Mouse (Mus musculus) midbrain, embryonic 15.5 days (tissue): Measurements from ENCODE around the gene Lemd1. TPM values are rescaled to one million over a fixed set of nuclear protein-coding genes. Genes with fewer than 3 reads are reported as not detected.

ENCODE experiments used
- ATAC-seq: fragments of 200-750 bp; cut with Nextera tagmentation; replicated peaks from 2 replicates; pipeline ENCODE4 v1.8.0; 2017; ENCODE audit warnings: moderate TSS enrichment
- H3K27ac ChIP-seq: fragments of 300-500 bp; sonication (generic); 2 replicates; pipeline ENCODE4 v1.5.1; 2015; ENCODE audit warnings: mild to moderate bottlenecking, inconsistent platforms
- H3K27me3 ChIP-seq: fragments of 300-500 bp; sonication (generic); replicated peaks from 2 replicates; pipeline ENCODE4 v1.6.1; 2015; ENCODE audit warnings: inconsistent platforms
- H3K36me3 ChIP-seq: fragments of 300-500 bp; sonication (generic); replicated peaks from 2 replicates; pipeline ENCODE4 v1.6.1; 2015; ENCODE audit warnings: inconsistent platforms
- H3K4me1 ChIP-seq: fragments of 300-500 bp; sonication (generic); 2 replicates; pipeline ENCODE4 v1.6.1; 2015; ENCODE audit warnings: inconsistent platforms
- H3K4me2 ChIP-seq: fragments of 300-500 bp; sonication (generic); 2 replicates; pipeline ENCODE4 v1.6.1; 2015; ENCODE audit warnings: inconsistent platforms, mild to moderate bottlenecking, moderate library complexity
- H3K4me3 ChIP-seq: fragments of 300-500 bp; sonication (generic); 2 replicates; pipeline ENCODE4 v1.5.1; 2015; ENCODE audit warnings: mild to moderate bottlenecking, inconsistent platforms
- H3K9ac ChIP-seq: fragments of 300-500 bp; sonication (generic); 2 replicates; pipeline ENCODE4 v1.6.1; 2015; ENCODE audit warnings: mild to moderate bottlenecking, inconsistent platforms
- H3K9me3 ChIP-seq: fragments of 300-500 bp; sonication (generic); 2 replicates; pipeline ENCODE4 v1.6.1; 2016; ENCODE audit warnings: inconsistent platforms
- WGBS: fragments of 180-500 bp; shearing (Covaris S2); methylation state at CpG from one replicate; pipeline ENCODE4 v1.1.7; 2015; ENCODE audit warnings: mixed read lengths; 5-methylcytosine and 5-hydroxymethylcytosine counted together
- polyA plus RNA-seq: library from polyadenylated mRNA; unstranded; fragments of >200 nt; fragmentation: Nextera tagmentation; extraction: Ambion mirVana; gene quantifications from 2 replicates; pipeline ENCODE4 v1.2.1, GENCODE M21; 2015

Gene Lemd1
- polyA plus RNA-seq, 1 experiment from 2014 or later, result 19.8 TPM

DNA sequence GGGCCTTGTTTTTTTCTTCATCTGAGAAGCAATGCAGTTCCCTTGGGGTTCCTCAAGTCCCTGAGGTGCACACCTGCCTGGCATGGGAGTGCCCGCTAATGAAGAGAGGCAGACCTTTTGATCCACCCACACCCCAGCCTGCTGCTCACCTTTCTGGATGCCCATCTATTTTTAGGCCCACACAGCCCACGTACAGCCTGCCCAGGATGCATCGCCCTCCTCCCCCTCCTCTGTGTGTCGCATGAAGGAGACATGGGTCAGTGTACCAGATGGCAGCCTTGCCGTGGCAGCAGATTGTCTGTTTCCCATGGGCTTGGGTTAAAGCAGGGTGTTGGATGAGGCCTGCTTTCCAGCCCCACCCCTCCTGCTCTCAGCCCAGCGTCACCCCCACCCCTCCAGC, 98.7 kb downstream of the Lemd1 start:
- H3K9ac ChIP-seq, result no peak overlapping the region
- no peak overlapping the region for H3K27ac ChIP-seq
- H3K36me3 ChIP-seq, result no peaks in the 10 kb centered on the region
- peaks cover 51% of the 10 kb centered on the region for H3K4me1 ChIP-seq
- no peak overlapping the region for H3K4me3 ChIP-seq
- 0 out of 2 replicates have a peak, but pooled peaks cover 3% of the 10 kb centered on the region for H3K27me3 ChIP-seq
- 0 out of 2 replicates have a peak, but pooled peaks have one; percentile 4 for ATAC-seq
- no peaks in the 10 kb centered on the region for H3K9me3 ChIP-seq
- no peak overlapping the region for H3K4me2 ChIP-seq
- WGBS, result 47% methylated on average over 6 of the region's 6 CpGs

DNA sequence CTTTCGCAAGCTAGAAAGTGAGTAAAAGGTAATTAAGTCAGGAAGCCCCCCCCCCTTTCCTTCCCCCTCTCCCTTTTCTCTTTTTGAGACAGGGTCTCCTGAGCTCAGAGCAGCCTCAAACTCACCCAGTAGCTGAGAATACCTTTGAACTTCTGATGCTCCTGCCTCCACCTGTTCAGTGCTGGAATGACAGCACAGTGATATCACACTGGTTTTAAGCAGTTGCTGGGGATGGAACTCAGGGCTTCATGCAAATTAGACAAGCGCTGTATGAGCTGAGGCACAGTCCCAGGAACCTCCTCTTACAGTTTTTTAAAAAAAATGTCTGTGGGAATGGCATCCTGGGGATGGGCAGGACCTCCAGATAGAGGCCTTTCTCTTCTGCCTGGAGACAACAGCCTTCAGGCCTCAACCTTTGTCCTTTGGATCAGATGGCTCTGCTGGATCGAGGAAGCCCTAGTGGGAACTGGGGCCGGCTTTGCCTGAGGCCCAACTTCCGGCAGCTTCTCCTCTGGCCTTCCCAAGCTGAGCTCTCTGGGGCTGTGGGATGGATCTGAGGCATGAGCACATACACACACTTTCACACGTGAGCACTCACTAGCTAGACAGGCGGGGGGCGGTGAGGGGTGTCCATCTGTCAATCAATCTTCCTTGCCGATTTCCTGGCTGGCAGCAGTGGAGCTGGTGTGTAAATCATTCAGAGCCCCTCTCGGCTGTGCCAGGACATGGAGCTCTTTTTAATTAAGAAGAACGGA, 99.9 kb downstream of the Lemd1 start:
- peaks cover 63% of the 10 kb centered on the region for H3K4me1 ChIP-seq
- no peak overlapping the region for H3K9ac ChIP-seq
- H3K4me3 ChIP-seq, result no peak overlapping the region
- H3K27me3 ChIP-seq, result 0 out of 2 replicates have a peak, but pooled peaks cover 2% of the 10 kb centered on the region
- no peaks in the 10 kb centered on the region for H3K36me3 ChIP-seq
- H3K9me3 ChIP-seq, result no peaks in the 10 kb centered on the region
- H3K27ac ChIP-seq, result peak overlapping the region; percentile 60
- peak; percentile 31; the same call in 1 of the 2 replicates for ATAC-seq
- 31% methylated on average over 11 of the region's 11 CpGs for WGBS
- no peak overlapping the region for H3K4me2 ChIP-seq

DNA sequence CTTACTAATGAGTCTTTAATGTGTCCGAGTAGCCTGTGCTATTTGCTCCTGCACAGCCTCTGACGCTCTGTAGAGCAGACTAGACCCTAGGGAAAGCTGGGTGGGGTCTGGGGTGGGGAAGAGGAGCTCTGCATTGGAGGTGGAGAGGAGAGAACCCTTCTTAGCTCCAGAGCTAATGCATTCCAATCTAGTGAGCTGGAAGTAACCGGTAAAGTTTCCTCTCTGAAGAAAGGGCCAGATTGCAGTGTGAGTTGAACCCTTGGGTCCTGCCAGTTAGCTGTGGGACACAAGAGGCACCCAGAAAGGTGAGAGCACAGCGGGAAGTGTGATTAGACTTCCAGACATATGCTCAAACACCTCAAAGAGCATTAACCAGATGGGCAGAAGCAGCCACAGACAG, 100.5 kb downstream of the Lemd1 start:
- H3K27me3 ChIP-seq, result no peaks in the 10 kb centered on the region
- no peak overlapping the region for H3K9ac ChIP-seq
- no peaks in the 10 kb centered on the region for H3K36me3 ChIP-seq
- WGBS, result 36% methylated on average over 4 of the region's 4 CpGs
- no peak overlapping the region for H3K4me3 ChIP-seq
- 0 out of 2 replicates have a peak, but pooled peaks have one; percentile 1 for ATAC-seq
- no peaks in the 10 kb centered on the region for H3K9me3 ChIP-seq
- no peak overlapping the region for H3K4me2 ChIP-seq
- peak overlapping the region; percentile 60; the same call in 1 of the 2 replicates for H3K27ac ChIP-seq
- H3K4me1 ChIP-seq, result peaks cover 66% of the 10 kb centered on the region

- WGBS, result 51% methylated on average over 21 of the region's 21 CpGs
- Histone ChIP-seq H3K4me3 (no peak overlapping the region), H3K36me3 (no peaks in the 10 kb centered on the region), H3K9me3 (no peaks in the 10 kb centered on the region), H3K9ac (no peak overlapping the region), H3K27ac (no peak overlapping the region), H3K27me3 (no peaks in the 10 kb centered on the region), H3K4me1 (peaks cover 65% of the 10 kb centered on the region), H3K4me2 (no peak overlapping the region)
- no peak for ATAC-seq
Observed at GRCm38 (mm10) chr1:132292318-132293129, 101.3 kb downstream of the Lemd1 start.

DNA sequence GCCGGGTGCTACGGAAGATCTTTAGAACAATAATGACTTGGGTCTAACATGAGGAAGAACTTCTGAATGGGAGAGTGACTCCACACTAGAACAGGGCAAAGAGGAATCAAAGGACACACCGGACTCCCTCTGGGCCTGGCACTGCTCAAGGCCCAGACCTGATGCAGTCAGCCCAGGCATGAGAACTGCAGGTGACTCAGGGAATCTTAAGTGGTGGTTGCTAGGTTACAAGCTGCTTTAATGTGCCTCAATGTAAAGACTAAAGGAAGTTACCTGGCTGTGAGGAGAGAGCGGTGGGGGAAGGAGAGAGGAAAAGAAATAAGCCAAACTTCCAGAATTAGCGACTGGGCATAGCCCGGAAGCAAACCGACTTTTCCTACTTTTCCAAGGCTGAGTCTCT, 104.3 kb downstream of the Lemd1 start:
- Histone ChIP-seq H3K9ac (no peak overlapping the region), H3K9me3 (no peaks in the 10 kb centered on the region), H3K27me3 (no peaks in the 10 kb centered on the region), H3K4me2 (no peak overlapping the region), H3K36me3 (no peaks in the 10 kb centered on the region), H3K4me3 (no peak overlapping the region), H3K27ac (peak overlapping the region; percentile 57), H3K4me1 (peaks cover 66% of the 10 kb centered on the region)
- 55% methylated on average over 7 of the region's 7 CpGs for WGBS
- ATAC-seq, result peak; percentile 38; the same call in 1 of the 2 replicates

- H3K4me3 ChIP-seq, result no peak overlapping the region
- no peak overlapping the region for H3K4me2 ChIP-seq
- no peaks in the 10 kb centered on the region for H3K36me3 ChIP-seq
- no peaks in the 10 kb centered on the region for H3K9me3 ChIP-seq
- ATAC-seq, result no peak
- no peaks in the 10 kb centered on the region for H3K27me3 ChIP-seq
- H3K27ac ChIP-seq, result no peak overlapping the region
- H3K9ac ChIP-seq, result no peak overlapping the region
- H3K4me1 ChIP-seq, result peaks cover 62% of the 10 kb centered on the region
- WGBS, result 65% methylated on average over 3 of the region's 3 CpGs
Observed at GRCm38 (mm10) chr1:132296051-132296450, 104.8 kb downstream of the Lemd1 start.

DNA sequence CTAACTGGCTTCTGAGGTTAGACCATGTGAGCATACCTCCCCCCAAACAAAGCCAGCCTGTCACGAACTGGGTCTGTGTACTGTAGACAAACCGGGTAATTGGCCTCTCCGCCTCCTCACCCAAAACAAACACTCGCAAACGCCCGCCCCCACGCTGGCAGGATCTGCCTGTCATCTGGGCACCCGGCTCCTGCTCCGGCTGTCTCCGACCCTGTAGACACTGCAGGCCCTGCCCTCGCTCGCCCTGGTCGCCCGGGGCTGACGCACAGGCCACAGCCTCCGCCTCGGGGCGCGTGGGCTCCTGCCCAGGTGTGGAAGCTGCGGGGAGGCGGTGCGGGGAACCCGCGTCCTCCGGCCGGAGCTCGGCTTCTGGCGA, 107.2 kb downstream of the Lemd1 start, which contains the start of gene Klhdc8a:
Gene Klhdc8a, plus strand, starts transcription at position 202 of the 376 bp plus-strand sequence.
- Histone ChIP-seq H3K27me3 (no peaks in the 10 kb centered on the region), H3K9ac (peak within 1 kb of the TSS; percentile 89), H3K27ac (peak within 1 kb of the TSS; percentile 90), H3K36me3 (no peaks in the 10 kb centered on the region), H3K4me1 (peaks cover 64% of the 10 kb centered on the region), H3K9me3 (no peaks in the 10 kb centered on the region), H3K4me3 (peak within 1 kb of the TSS; percentile 69), H3K4me2 (peak within 1 kb of the TSS; percentile 97)
- under 1% methylated on average over 28 of the region's 28 CpGs for WGBS
- peak; percentile 57 for ATAC-seq

GRCm38 (mm10) chr1:132298801-132299464, 107.7 kb downstream of the Lemd1 start:
- H3K27ac ChIP-seq, result peak overlapping the region; percentile 90

GRCm38 (mm10) chr1:132299744-132300143, 108.5 kb downstream of the Lemd1 start:
- no peaks in the 10 kb centered on the region for H3K27me3 ChIP-seq
- 0 out of 2 replicates have a peak overlapping the region, but pooled peaks have one; percentile 90 for H3K27ac ChIP-seq
- no peaks in the 10 kb centered on the region for H3K9me3 ChIP-seq
- 87% methylated on average over 5 of the region's 5 CpGs for WGBS
- no peaks in the 10 kb centered on the region for H3K36me3 ChIP-seq
- peaks cover 67% of the 10 kb centered on the region for H3K4me1 ChIP-seq
- H3K4me3 ChIP-seq, result peak overlapping the region; percentile 69
- no peak for ATAC-seq
- no peak overlapping the region for H3K9ac ChIP-seq
- H3K4me2 ChIP-seq, result peak overlapping the region; percentile 97

More at GRCm38 (mm10) chr1:132298801-132299464, 107.7 kb downstream of the Lemd1 start:
- H3K9me3 ChIP-seq, result no peaks in the 10 kb centered on the region
- peak overlapping the region; percentile 69 for H3K4me3 ChIP-seq
- no peaks in the 10 kb centered on the region for H3K36me3 ChIP-seq
- H3K27me3 ChIP-seq, result no peaks in the 10 kb centered on the region
- WGBS, result under 1% methylated on average over 69 of the region's 71 CpGs
- H3K4me2 ChIP-seq, result peak overlapping the region; percentile 97
- ATAC-seq, result peak; percentile 70
- peaks cover 67% of the 10 kb centered on the region for H3K4me1 ChIP-seq
- H3K9ac ChIP-seq, result peak overlapping the region; percentile 89

DNA sequence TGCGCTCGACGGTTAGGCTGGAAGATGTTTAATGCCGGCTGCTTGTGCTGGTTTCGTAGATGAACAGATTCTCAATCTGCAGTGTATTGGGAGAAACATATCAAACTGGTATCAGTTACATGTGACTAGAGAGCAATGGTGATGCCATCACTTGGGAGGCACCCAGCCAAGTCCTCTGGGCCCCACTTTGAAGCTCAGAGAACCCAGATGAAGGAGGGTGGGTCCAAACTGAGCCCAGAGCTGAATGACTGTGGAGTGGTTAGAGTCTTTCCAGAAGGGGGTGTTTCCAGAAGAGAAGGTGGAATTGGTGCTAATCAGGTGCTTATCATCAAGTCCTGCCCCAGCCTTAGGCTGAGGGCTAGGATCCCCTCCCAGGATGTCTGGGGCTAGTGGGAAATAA, 110.0 kb downstream of the Lemd1 start:
- WGBS, result 79% methylated on average over 5 of the region's 5 CpGs
- Histone ChIP-seq H3K9ac (no peak overlapping the region), H3K27me3 (no peaks in the 10 kb centered on the region), H3K4me1 (peaks cover 54% of the 10 kb centered on the region), H3K36me3 (no peaks in the 10 kb centered on the region), H3K4me3 (no peak overlapping the region), H3K27ac (no peak overlapping the region), H3K4me2 (peak overlapping the region; percentile 97), H3K9me3 (no peaks in the 10 kb centered on the region)
- no peak for ATAC-seq

DNA sequence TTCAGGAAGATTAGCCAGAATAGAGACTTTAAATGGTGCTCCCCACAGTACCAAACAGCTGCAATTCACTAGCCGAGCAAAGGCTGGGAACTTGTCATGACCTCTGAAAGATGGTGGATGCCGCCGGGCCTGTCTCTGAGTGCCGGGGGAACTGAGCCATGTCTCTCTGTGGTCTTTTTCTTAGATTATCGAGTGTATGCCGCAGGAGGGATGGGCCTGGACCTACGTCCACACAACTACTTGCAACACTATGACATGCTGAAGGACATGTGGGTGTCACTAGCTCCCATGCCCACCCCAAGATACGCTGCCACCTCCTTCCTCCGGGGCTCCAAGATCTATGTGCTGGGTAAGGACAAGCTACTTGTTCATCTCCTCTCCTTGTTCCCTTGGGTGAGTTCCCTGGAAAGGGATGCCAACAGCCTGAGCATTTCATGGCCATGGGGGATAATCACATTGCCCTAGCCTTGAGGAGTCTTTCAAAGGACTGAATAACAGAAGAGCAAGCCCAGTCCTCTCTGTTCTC, 111.2 kb downstream of the Lemd1 start:
- no peak overlapping the region for H3K27ac ChIP-seq
- no peak overlapping the region for H3K4me2 ChIP-seq
- H3K9me3 ChIP-seq, result no peaks in the 10 kb centered on the region
- ATAC-seq, result no peak
- no peaks in the 10 kb centered on the region for H3K27me3 ChIP-seq
- no peak overlapping the region for H3K4me3 ChIP-seq
- WGBS, result 89% methylated on average over 9 of the region's 9 CpGs
- H3K36me3 ChIP-seq, result no peaks in the 10 kb centered on the region
- H3K4me1 ChIP-seq, result peaks cover 50% of the 10 kb centered on the region
- no peak overlapping the region for H3K9ac ChIP-seq
